Mouse (Mus musculus) forebrain, embryonic 14.5 days (tissue): ENCODE measurements around the gene Fv1. TPM values are rescaled to one million over a fixed set of nuclear protein-coding genes. Genes with fewer than 3 reads are reported as not detected.
"Not testable (repeated sequence)": the region's sequence is repeated elsewhere in the genome, so short reads cannot be mapped to it uniquely, and the experiment has no call there.

Source experiments
- ATAC-seq: fragments of 200-750 bp; cut with Nextera tagmentation; 2 replicates; pipeline ENCODE4 v1.8.0; 2017; ENCODE audit warnings: mild to moderate bottlenecking, moderate library complexity
- DNase-seq: peaks from one replicate; pipeline ENCODE4 v3.0.0-alpha.2; 2015; ENCODE audit warnings: low spot score
- H3K27ac ChIP-seq: fragments of 300-500 bp; sonication (generic); 2 replicates; pipeline ENCODE4 v1.5.1; 2014; ENCODE audit warnings: low read depth, mild to moderate bottlenecking, control low read depth, low read length, moderate library complexity
- H3K27me3 ChIP-seq: fragments of 300-500 bp; sonication (generic); replicated peaks from 2 replicates; pipeline ENCODE4 v1.6.1; 2014; ENCODE audit warnings: low read length, control low read depth, mixed read lengths; ENCODE audit not compliant: control insufficient read depth, insufficient read depth
- H3K36me3 ChIP-seq: fragments of 300-500 bp; sonication (generic); 2 replicates; pipeline ENCODE4 v1.6.1; 2014; ENCODE audit warnings: low read length, control low read depth; ENCODE audit not compliant: control insufficient read depth, insufficient read depth
- H3K4me1 ChIP-seq: fragments of 300-500 bp; sonication (generic); 2 replicates; pipeline ENCODE4 v1.6.1; 2014; ENCODE audit warnings: antibody characterized with exemption, low read length, control low read depth; ENCODE audit not compliant: control insufficient read depth, insufficient read depth
- H3K4me2 ChIP-seq: fragments of 300-500 bp; sonication (generic); 2 replicates; pipeline ENCODE4 v1.6.1; 2014; ENCODE audit warnings: mild to moderate bottlenecking, control low read depth, low read length
- H3K4me3 ChIP-seq: fragments of 300-500 bp; sonication (generic); 2 replicates; pipeline ENCODE4 v1.5.1; 2014; ENCODE audit warnings: low read depth, low read length, control low read depth
- H3K9ac ChIP-seq: fragments of 300-500 bp; sonication (generic); 2 replicates; pipeline ENCODE4 v1.6.1; 2014; ENCODE audit warnings: mild to moderate bottlenecking, low read length, control low read depth, moderate library complexity
- H3K9me3 ChIP-seq: fragments of 300-500 bp; sonication (generic); replicated peaks from 2 replicates; pipeline ENCODE4 v1.6.1; 2016; ENCODE audit warnings: low read length, control low read depth, mixed read lengths; ENCODE audit not compliant: control insufficient read depth
- WGBS: fragments of 180-500 bp; shearing (Covaris S2); extraction: QIAGEN DNeasy Blood & Tissue Kit; methylation state at CpG from one replicate; pipeline ENCODE4 v1.1.7; 2014; 5-methylcytosine and 5-hydroxymethylcytosine counted together
- polyA plus RNA-seq: library from polyadenylated mRNA; unstranded; fragments of >200 nt; fragmentation: Nextera tagmentation; extraction: Ambion mirVana; gene quantifications from 2 replicates; pipeline ENCODE4 v1.2.1, GENCODE M21; 2014

The Fv1 gene
- polyA plus RNA-seq, 1 experiment from 2014 or later = 9.5 TPM

- no peaks in the 10 kb centered on the region for H3K36me3 ChIP-seq
- 80% methylated on average over 2 of the region's 2 CpGs for WGBS
These were observed 18.0 kb upstream of the Fv1 start for GRCm38 (mm10) chr4:147850776-147851175.

GRCm38 (mm10) chr4:147862051-147862450 is 6.7 kb upstream of the Fv1 start:
- no peaks in the 10 kb centered on the region for H3K4me1 ChIP-seq
- no peak overlapping the region for H3K4me2 ChIP-seq
- WGBS = 93% methylated on average over 3 of the region's 3 CpGs
- H3K27me3 ChIP-seq = no peaks in the 10 kb centered on the region
- DNase-seq (no peak), ATAC-seq (no peak)
- H3K4me3 ChIP-seq = no peak overlapping the region
- H3K27ac ChIP-seq = no peak overlapping the region
- H3K9ac ChIP-seq = no peak overlapping the region
- no peaks in the 10 kb centered on the region for H3K9me3 ChIP-seq
- peaks cover 49% of the 10 kb centered on the region for H3K36me3 ChIP-seq

More at GRCm38 (mm10) chr4:147850776-147851175, 18.0 kb upstream of the Fv1 start:
- H3K4me3 ChIP-seq = no peak overlapping the region
- H3K4me2 ChIP-seq = no peak overlapping the region
- peaks cover 10% of the 10 kb centered on the region for H3K4me1 ChIP-seq
- no peaks in the 10 kb centered on the region for H3K27me3 ChIP-seq
- H3K9me3 ChIP-seq = no peaks in the 10 kb centered on the region
- H3K9ac ChIP-seq = no peak overlapping the region
- H3K27ac ChIP-seq = no peak overlapping the region
- ATAC-seq (no peak), DNase-seq (no peak)

- Histone ChIP-seq H3K9ac (no peak overlapping the region), H3K4me2 (no peak overlapping the region), H3K36me3 (peaks cover 44% of the 10 kb centered on the region), H3K4me1 (peaks cover 20% of the 10 kb centered on the region), H3K4me3 (no peak overlapping the region), H3K27ac (no peak overlapping the region), H3K27me3 (no peaks in the 10 kb centered on the region), H3K9me3 (no peaks in the 10 kb centered on the region)
- ATAC-seq (no peak), DNase-seq (no peak)
- WGBS = 95% methylated on average over 6 of the region's 6 CpGs
These were observed 3.1 kb upstream of the Fv1 start for GRCm38 (mm10) chr4:147865651-147866050.

GRCm38 (mm10) chr4:147866056-147866455 is 2.7 kb upstream of the Fv1 start:
- Histone ChIP-seq H3K9ac (no peak overlapping the region), H3K36me3 (peaks cover 40% of the 10 kb centered on the region)

GRCm38 (mm10) chr4:147866793-147867192 is 2.0 kb upstream of the Fv1 start:
- ATAC-seq, H3K9me3 ChIP-seq, H3K27ac ChIP-seq, DNase-seq, H3K9ac ChIP-seq, H3K4me3 ChIP-seq, H3K4me2 ChIP-seq, H3K27me3 ChIP-seq: not testable (repeated sequence)
- peaks cover 36% of the 10 kb centered on the region for H3K36me3 ChIP-seq
- H3K4me1 ChIP-seq = peaks cover 20% of the 10 kb centered on the region
- 47% methylated on average over 3 of the region's 3 CpGs for WGBS

More at GRCm38 (mm10) chr4:147866056-147866455, 2.7 kb upstream of the Fv1 start:
- H3K4me3 ChIP-seq = no peak overlapping the region
- ATAC-seq (no peak), DNase-seq (no peak)
- no peaks in the 10 kb centered on the region for H3K9me3 ChIP-seq
- H3K4me2 ChIP-seq = no peak overlapping the region
- 93% methylated on average over 9 of the region's 9 CpGs for WGBS
- H3K4me1 ChIP-seq = peaks cover 20% of the 10 kb centered on the region
- H3K27ac ChIP-seq = no peak overlapping the region
- H3K27me3 ChIP-seq = no peaks in the 10 kb centered on the region

GRCm38 (mm10) chr4:147867563-147868449 is 973 bp upstream of the Fv1 start:
- peak overlapping the region; percentile 76 for H3K9ac ChIP-seq
- H3K4me1 ChIP-seq = peaks cover 20% of the 10 kb centered on the region
- ATAC-seq (no peak), DNase-seq (peak; percentile 33)
- no peaks in the 10 kb centered on the region for H3K27me3 ChIP-seq
- H3K4me2 ChIP-seq = peak overlapping the region; percentile 54
- H3K36me3 ChIP-seq = peaks cover 33% of the 10 kb centered on the region
- 11% methylated on average over 22 of the region's 22 CpGs for WGBS
- H3K4me3 ChIP-seq = peak overlapping the region; percentile 69
- peak overlapping the region; percentile 65; the same call in 1 of the 2 replicates for H3K27ac ChIP-seq
- no peaks in the 10 kb centered on the region for H3K9me3 ChIP-seq

- peaks cover 20% of the 10 kb centered on the region for H3K4me1 ChIP-seq
- no peak overlapping the region for H3K27ac ChIP-seq
- ATAC-seq (no peak), DNase-seq (no peak)
- peaks cover 36% of the 10 kb centered on the region for H3K36me3 ChIP-seq
- 22% methylated on average over 5 of the region's 5 CpGs for WGBS
- peak overlapping the region; percentile 69 for H3K4me3 ChIP-seq
- H3K9ac ChIP-seq = peak overlapping the region; percentile 69
- H3K27me3 ChIP-seq = no peaks in the 10 kb centered on the region
- no peaks in the 10 kb centered on the region for H3K9me3 ChIP-seq
- peak overlapping the region; percentile 87 for H3K4me2 ChIP-seq
These were observed 459 bp downstream of the Fv1 start for GRCm38 (mm10) chr4:147869238-147869637.

- Histone ChIP-seq H3K4me2 (no peak overlapping the region), H3K4me3 (no peak overlapping the region), H3K27me3 (no peaks in the 10 kb centered on the region), H3K4me1 (no peaks in the 10 kb centered on the region), H3K36me3 (peaks cover 86% of the 10 kb centered on the region), H3K27ac (no peak overlapping the region), H3K9me3 (no peaks in the 10 kb centered on the region), H3K9ac (no peak overlapping the region)
- ATAC-seq (no peak), DNase-seq (no peak)
- 89% methylated on average over 4 of the region's 4 CpGs for WGBS
These were observed 7.2 kb downstream of the Fv1 start for GRCm38 (mm10) chr4:147875852-147876575.
